9 mouse cellular contexts compared by ENCODE assay signal in genomic region chr4:94517631-94518030, GRCm38 (mm10). TPM values are rescaled to one million over a fixed set of nuclear protein-coding genes. Genes with fewer than 3 reads are reported as not detected.
DNase-seq lines count a peak whose midpoint lies in the region; ATAC-seq and TF ChIP-seq lines count a peak whose summit lies in the region.
"Had no signal": no experiment of that assay in that cellular context is flagged by ENCODE, and none has a peak within 500 bp of the region (broad histone marks: within the 10 kb centered on the region; RNA-seq: fewer than 3 reads in every experiment).

No protein-coding gene starts in this region.

- H3K27ac ChIP-seq in kidney, postnatal 0 days, result no peak overlapping the region
- no peak overlapping the region for H3K27ac ChIP-seq in kidney, embryonic 16.5 days (ENCODE audit: low read length)
- no peak overlapping the region for H3K27ac ChIP-seq in cerebellum, adult 2 months (ENCODE audit: insufficient read depth, low read length)

- H3K4me3 ChIP-seq in kidney, postnatal 0 days (replicated peaks; ENCODE audit: low read depth, low read length), result no peak overlapping the region
- H3K4me3 ChIP-seq in kidney, embryonic 16.5 days (ENCODE audit: low read length), result no peak overlapping the region
- H3K4me3 ChIP-seq in cerebellum, adult 2 months (replicated peaks; ENCODE audit: insufficient read depth, low read depth, low read length), result no peak overlapping the region

- TF ChIP-seq CTCF in kidney, postnatal 0 days (IDR thresholded peaks at IDR 0.05; ENCODE audit: low read depth), result peak; percentile 77
- TF ChIP-seq CTCF in cerebellum, adult 2 months (IDR thresholded peaks at IDR 0.05; ENCODE audit: borderline replicate concordance, insufficient read depth, low read depth, low read length), result peak; percentile 45; the same call in 1 of the 2 replicates

- ATAC-seq in kidney, postnatal 0 days (replicated peaks; ENCODE audit: low FRiP score, low read depth), result no peak
- ATAC-seq in kidney, embryonic 16.5 days (ENCODE audit: low FRiP score, low TSS enrichment), result no peak
- 0 out of 2 replicates have a peak, but pooled peaks have one; percentile 33 for ATAC-seq in neutrophil, adult 5-6 weeks (ENCODE audit: extremely low read depth, insufficient number of reproducible peaks, low FRiP score, poor library complexity, severe bottlenecking)
- no peak for ATAC-seq in erythroid progenitor cell, adult 5-6 weeks (replicated peaks; ENCODE audit: low FRiP score, poor library complexity, severe bottlenecking)

- 60% methylated on average over 4 of the region's 4 CpGs for WGBS in kidney, postnatal 0 days
- WGBS in kidney, embryonic 16.5 days, result 63% methylated on average over 4 of the region's 4 CpGs
- WGBS in cerebellum, adult 2 months, result 72% methylated on average over 4 of the region's 4 CpGs

- DNase-seq in kidney, postnatal 0 days (ENCODE audit: low spot score), result peak; percentile 71
- peak; percentile 66 for DNase-seq in MN1 (ENCODE audit: low spot score)
- peak; percentile 14 to 29 for DNase-seq in cerebellum, adult 2 months
- DNase-seq in gastrocnemius, postnatal 14 days, result peak; percentile 40
- peak; percentile 38 to 75 for DNase-seq in left cerebral cortex, postnatal 14 days (ENCODE audit: low spot score in 2 of 2)

- no peak overlapping the region for H3K4me2 ChIP-seq in kidney, postnatal 0 days (ENCODE audit: low read length)
- H3K4me2 ChIP-seq in kidney, embryonic 16.5 days (replicated peaks; ENCODE audit: low read depth, low read length), result no peak overlapping the region

- no peak for TF ChIP-seq POLR2A in cerebellum, adult 2 months (IDR thresholded peaks at IDR 0.05; ENCODE audit: borderline replicate concordance, insufficient read depth, low read length)

- no peaks in the 10 kb centered on the region for H3K27me3 ChIP-seq in kidney, postnatal 0 days (ENCODE audit: insufficient read depth, low read length)
- H3K27me3 ChIP-seq in kidney, embryonic 16.5 days (ENCODE audit: insufficient read depth, low read length), result no peaks in the 10 kb centered on the region
- H3K27me3 ChIP-seq in cerebellum, adult 2 months (ENCODE audit: control insufficient read depth, insufficient read depth, low read length), result no peaks in the 10 kb centered on the region

- no peaks in the 10 kb centered on the region for H3K36me3 ChIP-seq in kidney, postnatal 0 days (ENCODE audit: insufficient read depth, low read length)
- H3K36me3 ChIP-seq in kidney, embryonic 16.5 days (ENCODE audit: insufficient read depth, low read length), result peaks cover 3% of the 10 kb centered on the region; the same call in 1 of the 2 replicates

- no peak overlapping the region for H3K9ac ChIP-seq in kidney, postnatal 0 days (ENCODE audit: low read depth, low read length)
- no peak overlapping the region for H3K9ac ChIP-seq in kidney, embryonic 16.5 days (replicated peaks; ENCODE audit: low read length)

- intact Hi-C loops in gastrocnemius, postnatal 14 days (cut with DNase I; ENCODE audit: low total_unique reads), result no loop called here
- intact Hi-C loops in left cerebral cortex, postnatal 14 days (cut with DNase I), result loop anchor here (10.0 kb wide), 1 partner anchor 503 kb away; no protein-coding TSS in a partner anchor

- no peaks in the 10 kb centered on the region for H3K4me1 ChIP-seq in kidney, postnatal 0 days (replicated peaks; ENCODE audit: insufficient read depth, low read length)
- no peaks in the 10 kb centered on the region for H3K4me1 ChIP-seq in kidney, embryonic 16.5 days (ENCODE audit: insufficient read depth, low read length)
- no peaks in the 10 kb centered on the region for H3K4me1 ChIP-seq in cerebellum, adult 2 months (ENCODE audit: control insufficient read depth, insufficient read depth, low read length)

- H3K9me3 ChIP-seq in kidney, postnatal 0 days (replicated peaks; ENCODE audit: low read length), result no peaks in the 10 kb centered on the region
- H3K9me3 ChIP-seq in kidney, embryonic 16.5 days (ENCODE audit: low read length), result no peaks in the 10 kb centered on the region

RNA-seq across cellular contexts. Expression of gene Gm10306, which starts 38.7 kb away (rescaled TPM):
- polyA plus RNA-seq in kidney, postnatal 0 days (2015; fragmentation: Nextera tagmentation; extraction: Ambion mirVana), result 0.74 TPM in 1 of 2 replicates, not detected in the other
- polyA plus RNA-seq in kidney, embryonic 16.5 days (2015; fragmentation: Nextera tagmentation; extraction: Ambion mirVana), result not detected in 2 replicates
- not detected in 2 replicates for polyA plus RNA-seq in cerebellum, adult 2 months (2012; rRNA removed)
- not detected for total RNA-seq in gastrocnemius, postnatal 14 days (2021)
- not detected for total RNA-seq in left cerebral cortex, postnatal 14 days (2021)
- total RNA-seq in neutrophil, adult 5-6 weeks (2017), result not detected in 2 replicates
- not detected in 2 replicates for total RNA-seq in erythroid progenitor cell, adult 5-6 weeks (2015; ENCODE audit: low replicate concordance)
- total RNA-seq in erythroid progenitor cell, adult 5-6 weeks (2017; ENCODE audit: low replicate concordance), result not detected in 2 replicates
- total RNA-seq: gastrocnemius, postnatal 36 days had no signal

RNA-seq across cellular contexts. Expression of gene Caap1, which starts 39.0 kb away (rescaled TPM):
- polyA plus RNA-seq in kidney, postnatal 0 days (2015; fragmentation: Nextera tagmentation; extraction: Ambion mirVana), result 18.2 and 18.4 TPM in 2 replicates
- polyA plus RNA-seq in kidney, embryonic 16.5 days (2015; fragmentation: Nextera tagmentation; extraction: Ambion mirVana), result 16.5 and 19.6 TPM in 2 replicates
- 9.1 TPM in 2 replicates for polyA plus RNA-seq in cerebellum, adult 2 months (2012; rRNA removed)
- total RNA-seq in gastrocnemius, postnatal 14 days (2021), result 1 to 10 TPM; 2.6 to 2.7 TPM
- 10 to 100 TPM; 10.2 to 10.6 TPM for total RNA-seq in left cerebral cortex, postnatal 14 days (2021)
- 19.4 and 22.0 TPM in 2 replicates for total RNA-seq in neutrophil, adult 5-6 weeks (2017)
- total RNA-seq in erythroid progenitor cell, adult 5-6 weeks (2015; ENCODE audit: low replicate concordance), result 7.2 and 15.5 TPM in 2 replicates
- total RNA-seq in erythroid progenitor cell, adult 5-6 weeks (2017; ENCODE audit: low replicate concordance), result 16.0 and 39.1 TPM in 2 replicates
